Mouse (Mus musculus): ENCODE results near the gene Gna11. TPM values are rescaled to one million over a fixed set of nuclear protein-coding genes. Genes with fewer than 3 reads are reported as not detected.

Gna11 gene
- polyA plus RNA-seq, 1 experiment from 2014 or later, result 76.9 TPM

DNA sequence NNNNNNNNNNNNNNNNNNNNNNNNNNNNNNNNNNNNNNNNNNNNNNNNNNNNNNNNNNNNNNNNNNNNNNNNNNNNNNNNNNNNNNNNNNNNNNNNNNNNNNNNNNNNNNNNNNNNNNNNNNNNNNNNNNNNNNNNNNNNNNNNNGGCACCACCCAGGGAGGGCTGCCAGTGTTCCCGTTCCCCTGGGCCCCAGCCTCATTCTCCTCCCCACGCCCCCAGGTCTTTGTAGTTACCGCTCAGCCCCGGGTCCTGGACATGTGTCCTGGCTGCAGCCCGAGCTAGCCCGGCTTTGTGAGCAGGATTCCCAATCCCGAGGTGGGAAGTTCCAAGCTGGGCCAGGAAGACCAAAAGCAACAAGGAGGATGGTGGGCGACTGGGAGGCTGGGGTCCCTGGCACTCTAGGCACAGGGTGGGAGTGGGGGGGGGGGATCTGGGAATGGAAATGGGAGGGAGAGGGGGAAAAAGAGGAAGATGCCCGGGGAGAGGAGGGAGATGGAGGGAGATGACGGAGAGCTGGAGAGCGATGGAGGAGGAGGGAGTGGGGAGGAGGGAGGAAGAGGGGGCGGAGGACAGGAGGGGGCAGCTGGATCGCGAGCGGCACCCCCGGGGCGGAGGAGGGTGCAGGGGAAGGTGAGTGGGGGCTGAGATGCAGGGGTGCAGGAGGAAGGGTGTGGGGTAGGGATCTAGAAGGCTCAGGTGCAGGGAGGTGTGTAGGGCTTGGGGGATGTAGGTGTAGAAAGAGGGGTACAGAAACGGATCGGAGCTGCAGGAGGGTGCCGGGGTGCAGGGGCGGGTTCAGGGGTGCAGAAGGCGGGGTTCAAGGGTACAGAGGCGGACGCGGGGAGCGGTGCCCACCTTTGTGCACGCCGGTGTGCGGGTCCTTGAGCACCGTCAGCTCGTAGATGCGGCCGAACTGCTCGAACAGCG is 63.1 kb downstream of the Gna11 start:
- peak; percentile 48 for DNase-seq (ENCODE audit: low spot score)
- peaks cover 57% of the 10 kb centered on the region for H3K4me1 ChIP-seq (replicated peaks)
- peaks cover 56% of the 10 kb centered on the region for H3K27me3 ChIP-seq (ENCODE audit: insufficient read depth, poor library complexity, severe bottlenecking)

More for the DNA sequence above, 63.1 kb downstream of the Gna11 start:
- Histone ChIP-seq H3K9me3 (no peaks in the 10 kb centered on the region), H3K4me3 (peak overlapping the region; percentile 56), H3K27ac (peak overlapping the region; percentile 82), H3K36me3 (peaks cover 11% of the 10 kb centered on the region)
- WGBS, result 4% methylated on average over 35 of the region's 35 CpGs

Other genes with a start within 250 kb of the Gna11 start
- 53.2 and 58.8 TPM in 2 replicates for gene Cactin, start 224.1 kb downstream of the Gna11 start, polyA plus RNA-seq (2016; fragmentation: Nextera tagmentation; extraction: Ambion mirVana)
- gene Tbxa2r, start 216.5 kb downstream of the Gna11 start, polyA plus RNA-seq (2016; fragmentation: Nextera tagmentation; extraction: Ambion mirVana), result 3.3 and 3.6 TPM in 2 replicates
- not detected in 2 replicates for gene Gipc3, start 201.9 kb downstream of the Gna11 start, polyA plus RNA-seq (2016; fragmentation: Nextera tagmentation; extraction: Ambion mirVana)
- 111 and 128 TPM in 2 replicates for gene Hmg20b, start 194.7 kb downstream of the Gna11 start, polyA plus RNA-seq (2016; fragmentation: Nextera tagmentation; extraction: Ambion mirVana)
- gene Mfsd12, start 187.7 kb downstream of the Gna11 start, polyA plus RNA-seq (2016; fragmentation: Nextera tagmentation; extraction: Ambion mirVana), result 9.2 and 12.9 TPM in 2 replicates
- gene 4930404N11Rik, start 179.4 kb downstream of the Gna11 start, polyA plus RNA-seq (2016; fragmentation: Nextera tagmentation; extraction: Ambion mirVana), result 0.61 and 0.62 TPM in 2 replicates
- 138 and 143 TPM in 2 replicates for gene Fzr1, start 166.7 kb downstream of the Gna11 start, polyA plus RNA-seq (2016; fragmentation: Nextera tagmentation; extraction: Ambion mirVana)
- gene Dohh, start 160.8 kb downstream of the Gna11 start, polyA plus RNA-seq (2016; fragmentation: Nextera tagmentation; extraction: Ambion mirVana), result 95.8 and 98.2 TPM in 2 replicates
- 4.0 and 4.8 TPM in 2 replicates for gene Gm48551, start 160.7 kb downstream of the Gna11 start, polyA plus RNA-seq (2016; fragmentation: Nextera tagmentation; extraction: Ambion mirVana)
- gene Gm48552, start 156.2 kb downstream of the Gna11 start, polyA plus RNA-seq (2016; fragmentation: Nextera tagmentation; extraction: Ambion mirVana), result 1.0 and 2.5 TPM in 2 replicates
- gene Smim24, start 152.1 kb downstream of the Gna11 start, polyA plus RNA-seq (2016; fragmentation: Nextera tagmentation; extraction: Ambion mirVana), result 2.7 and 3.0 TPM in 2 replicates
- gene Nfic, start 89.6 kb downstream of the Gna11 start, polyA plus RNA-seq (2016; fragmentation: Nextera tagmentation; extraction: Ambion mirVana), result 10.5 and 16.0 TPM in 2 replicates
- gene Celf5, start 62.5 kb downstream of the Gna11 start, polyA plus RNA-seq (2016; fragmentation: Nextera tagmentation; extraction: Ambion mirVana), result 3.1 and 12.9 TPM in 2 replicates
- 87.4 and 92.6 TPM in 2 replicates for gene Ncln, start 48.8 kb downstream of the Gna11 start, polyA plus RNA-seq (2016; fragmentation: Nextera tagmentation; extraction: Ambion mirVana)
- gene S1pr4, start 45.1 kb downstream of the Gna11 start, polyA plus RNA-seq (2016; fragmentation: Nextera tagmentation; extraction: Ambion mirVana), result 0.39 and 0.42 TPM in 2 replicates
- 0.63 and 1.6 TPM in 2 replicates for gene Gna15, start 21.0 kb downstream of the Gna11 start, polyA plus RNA-seq (2016; fragmentation: Nextera tagmentation; extraction: Ambion mirVana)
- 297 and 430 TPM in 2 replicates for gene Aes, start 14.3 kb upstream of the Gna11 start, polyA plus RNA-seq (2016; fragmentation: Nextera tagmentation; extraction: Ambion mirVana)
- gene Tle2, start 29.4 kb upstream of the Gna11 start, polyA plus RNA-seq (2016; fragmentation: Nextera tagmentation; extraction: Ambion mirVana), result 8.6 and 15.7 TPM in 2 replicates
- 6.9 and 7.1 TPM in 2 replicates for gene Tle6, start 55.9 kb upstream of the Gna11 start, polyA plus RNA-seq (2016; fragmentation: Nextera tagmentation; extraction: Ambion mirVana)
- 1.3 and 2.1 TPM in 2 replicates for gene BC025920, start 61.1 kb upstream of the Gna11 start, polyA plus RNA-seq (2016; fragmentation: Nextera tagmentation; extraction: Ambion mirVana)
- 52.5 and 57.3 TPM in 2 replicates for gene Sirt6, start 82.6 kb upstream of the Gna11 start, polyA plus RNA-seq (2016; fragmentation: Nextera tagmentation; extraction: Ambion mirVana)
- gene Ankrd24, start 83.3 kb upstream of the Gna11 start, polyA plus RNA-seq (2016; fragmentation: Nextera tagmentation; extraction: Ambion mirVana), result 6.8 and 7.5 TPM in 2 replicates
- 3.6 and 5.7 TPM in 2 replicates for gene Gm10778, start 103.9 kb upstream of the Gna11 start, polyA plus RNA-seq (2016; fragmentation: Nextera tagmentation; extraction: Ambion mirVana)
- gene Zfp433, start 159.6 kb upstream of the Gna11 start, polyA plus RNA-seq (2016; fragmentation: Nextera tagmentation; extraction: Ambion mirVana), result 18.0 and 19.8 TPM in 2 replicates
- 9.7 and 12.1 TPM in 2 replicates for gene Gm3055, start 226.0 kb upstream of the Gna11 start, polyA plus RNA-seq (2016; fragmentation: Nextera tagmentation; extraction: Ambion mirVana)